In the genomic region with DNA sequence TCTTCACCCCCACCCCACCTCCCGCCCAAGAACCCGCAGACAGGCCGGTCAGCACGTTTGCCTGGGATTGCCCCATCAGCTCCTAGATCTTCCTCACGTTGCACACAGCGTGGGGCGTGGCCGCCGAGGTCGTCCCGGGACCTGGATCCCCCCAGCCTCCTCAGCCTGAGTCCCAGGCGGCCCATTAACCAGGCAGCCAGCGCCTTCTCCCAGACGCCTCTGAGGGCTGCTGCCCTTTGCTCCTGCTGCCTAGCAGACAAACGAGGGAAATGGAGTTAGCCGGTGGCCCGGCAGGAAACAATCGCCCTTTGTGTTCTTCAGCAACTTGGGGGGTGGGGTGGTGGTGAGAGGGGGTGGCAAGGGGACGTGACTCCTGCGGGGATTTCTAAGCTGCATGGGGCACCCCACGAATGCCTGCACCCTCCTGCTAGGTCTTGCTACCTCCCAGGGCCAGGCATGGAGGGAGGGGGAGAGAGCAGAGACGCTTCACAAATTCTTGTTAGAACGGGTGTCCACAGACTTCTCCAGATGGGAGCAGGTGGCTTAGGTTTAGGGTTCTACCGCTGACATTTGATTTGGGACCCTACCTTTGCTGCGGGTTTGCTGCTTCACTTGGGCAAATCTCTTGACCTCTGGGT, we compare ENCODE assay signal across 7 mouse cellular contexts. TPM values are rescaled to one million over a fixed set of nuclear protein-coding genes. Genes with fewer than 3 reads are reported as not detected.
DNase-seq lines count a peak whose midpoint lies in the region; ATAC-seq and TF ChIP-seq lines count a peak whose summit lies in the region.

No protein-coding gene starts in this region.

- TF ChIP-seq CTCF in left cerebral cortex, adult 2 months (IDR thresholded peaks at IDR 0.05): no peak

- H3K9me3 ChIP-seq in embryonic facial prominence, embryonic 13.5 days: no peaks in the 10 kb centered on the region
- no peaks in the 10 kb centered on the region for H3K9me3 ChIP-seq in hindbrain, embryonic 10.5 days
- H3K9me3 ChIP-seq in limb, embryonic 11.5 days (ENCODE audit: control insufficient read depth, low read length): no peaks in the 10 kb centered on the region

- H3K27me3 ChIP-seq in embryonic facial prominence, embryonic 13.5 days: no peaks in the 10 kb centered on the region
- peaks cover 16% of the 10 kb centered on the region; the same call in 1 of the 2 replicates for H3K27me3 ChIP-seq in hindbrain, embryonic 10.5 days (ENCODE audit: insufficient read depth, poor library complexity, severe bottlenecking)
- H3K27me3 ChIP-seq in limb, embryonic 11.5 days (ENCODE audit: control insufficient read depth, insufficient read depth, low read length): no peaks in the 10 kb centered on the region

- H3K9ac ChIP-seq in embryonic facial prominence, embryonic 13.5 days: peak overlapping the region; percentile 56
- H3K9ac ChIP-seq in limb, embryonic 11.5 days (ENCODE audit: low read length): peak overlapping the region; percentile 38; the same call in 1 of the 2 replicates

- DNase-seq in adrenal gland, postnatal 10 days: peak; percentile 80
- DNase-seq in hindbrain, embryonic 10.5 days (ENCODE audit: low spot score): peak; percentile 77
- DNase-seq in limb, embryonic 11.5 days (ENCODE audit: low spot score): peak; percentile 77
- peak; percentile 48 for DNase-seq in naive thymus-derived CD4-positive, alpha-beta T cell, adult 2 months (ENCODE audit: low read depth)
- DNase-seq in T-cell, adult 2 months (ENCODE audit: low spot score): no peak
- DNase-seq in left cerebral cortex, adult 2 months (ENCODE audit: extremely low spot score in 1 of 2, low spot score in 2 of 2): no peak

- intact Hi-C loops in left cerebral cortex, adult 2 months (cut with DNase I): no loop called here

- 4% methylated on average over 25 of the region's 25 CpGs for WGBS in embryonic facial prominence, embryonic 13.5 days
- 2% methylated on average over 25 of the region's 25 CpGs for WGBS in hindbrain, embryonic 10.5 days
- 2% methylated on average over 25 of the region's 25 CpGs for WGBS in limb, embryonic 11.5 days

- H3K4me1 ChIP-seq in embryonic facial prominence, embryonic 13.5 days: peaks cover 64% of the 10 kb centered on the region
- H3K4me1 ChIP-seq in hindbrain, embryonic 10.5 days (replicated peaks): peaks cover 74% of the 10 kb centered on the region
- H3K4me1 ChIP-seq in limb, embryonic 11.5 days (ENCODE audit: control insufficient read depth, insufficient read depth, low read length): peaks cover 54% of the 10 kb centered on the region

- H3K36me3 ChIP-seq in embryonic facial prominence, embryonic 13.5 days: no peaks in the 10 kb centered on the region
- no peaks in the 10 kb centered on the region for H3K36me3 ChIP-seq in hindbrain, embryonic 10.5 days
- no peaks in the 10 kb centered on the region for H3K36me3 ChIP-seq in limb, embryonic 11.5 days (ENCODE audit: control insufficient read depth, insufficient read depth, low read length)

- no peak for ATAC-seq in embryonic facial prominence, embryonic 13.5 days (ENCODE audit: insufficient number of reproducible peaks, insufficient read depth, low FRiP score, low TSS enrichment, low read depth)
- 0 out of 2 replicates have a peak, but pooled peaks have one; percentile 17 for ATAC-seq in limb, embryonic 11.5 days (ENCODE audit: insufficient number of reproducible peaks, low FRiP score, low TSS enrichment, low read depth)

- H3K4me3 ChIP-seq in embryonic facial prominence, embryonic 13.5 days: peak overlapping the region; percentile 15
- H3K4me3 ChIP-seq in hindbrain, embryonic 10.5 days: peak overlapping the region; percentile 39
- H3K4me3 ChIP-seq in limb, embryonic 11.5 days (ENCODE audit: low read depth, low read length): no peak overlapping the region
- H3K4me3 ChIP-seq in left cerebral cortex, adult 2 months: no peak overlapping the region

- no peak overlapping the region; the same call in 1 of the 2 replicates for H3K27ac ChIP-seq in embryonic facial prominence, embryonic 13.5 days
- peak overlapping the region; percentile 86 for H3K27ac ChIP-seq in hindbrain, embryonic 10.5 days
- H3K27ac ChIP-seq in limb, embryonic 11.5 days (replicated peaks; ENCODE audit: low read depth, low read length): peak overlapping the region; percentile 74
- H3K27ac ChIP-seq in left cerebral cortex, adult 2 months: no peak overlapping the region

- peak overlapping the region; percentile 51 for H3K4me2 ChIP-seq in embryonic facial prominence, embryonic 13.5 days
- H3K4me2 ChIP-seq in limb, embryonic 11.5 days (ENCODE audit: low read depth, severe bottlenecking): peak overlapping the region; percentile 38

RNA-seq across cellular contexts. Expression of a gene that starts 32.3 kb away (rescaled TPM):
- total RNA-seq in adrenal gland, postnatal 10 days (2021): 10 to 100 TPM; 45.4 to 52.7 TPM
- polyA plus RNA-seq in embryonic facial prominence, embryonic 13.5 days (2015; fragmentation: Nextera tagmentation; extraction: Ambion mirVana): 20.5 and 20.7 TPM in 2 replicates
- polyA plus RNA-seq in hindbrain, embryonic 10.5 days (2016; fragmentation: Nextera tagmentation; extraction: Ambion mirVana): 27.2 and 31.5 TPM in 2 replicates
- polyA plus RNA-seq in limb, embryonic 11.5 days (2014; fragmentation: Nextera tagmentation; extraction: Ambion mirVana): 22.5 and 23.8 TPM in 2 replicates
- total RNA-seq in left cerebral cortex, adult 2 months (2021): 10 to 100 TPM; 50.6 to 52.2 TPM

RNA-seq across cellular contexts. Expression of a gene that starts 40.0 kb away (rescaled TPM):
- total RNA-seq in adrenal gland, postnatal 10 days (2021): 100 to 1,000 TPM in 1 of 2 experiments, 10 to 100 TPM in 1; 46.2 to 129 TPM
- polyA plus RNA-seq in embryonic facial prominence, embryonic 13.5 days (2015; fragmentation: Nextera tagmentation; extraction: Ambion mirVana): 86.5 and 93.1 TPM in 2 replicates
- polyA plus RNA-seq in hindbrain, embryonic 10.5 days (2016; fragmentation: Nextera tagmentation; extraction: Ambion mirVana): 37.5 and 37.6 TPM in 2 replicates
- polyA plus RNA-seq in limb, embryonic 11.5 days (2014; fragmentation: Nextera tagmentation; extraction: Ambion mirVana): 6.8 and 10.2 TPM in 2 replicates
- total RNA-seq in left cerebral cortex, adult 2 months (2021): 10 to 100 TPM; 46.9 to 71.1 TPM

Comparison
In these comparisons a context has a peak if more than half of its experiments do, and no peak if none do; other contexts are left out.
1. DNase-seq: peak in adrenal gland, postnatal 10 days (single experiment), hindbrain, embryonic 10.5 days (single experiment), limb, embryonic 11.5 days (single experiment) and naive thymus-derived CD4-positive, alpha-beta T cell, adult 2 months (single experiment); none in T-cell, adult 2 months (single experiment) and left cerebral cortex, adult 2 months (0 of 2).
2. H3K27ac ChIP-seq: peak in hindbrain, embryonic 10.5 days (single experiment) and limb, embryonic 11.5 days (single experiment); none in embryonic facial prominence, embryonic 13.5 days (single experiment) and left cerebral cortex, adult 2 months (single experiment).
3. H3K4me3 ChIP-seq: peak in embryonic facial prominence, embryonic 13.5 days (single experiment) and hindbrain, embryonic 10.5 days (single experiment); none in limb, embryonic 11.5 days (single experiment) and left cerebral cortex, adult 2 months (single experiment).